Mouse (Mus musculus) bone marrow, adult 2 months (tissue): ENCODE data around the gene 1700047I17Rik2.
"Not testable (repeated sequence)": the region's sequence is repeated elsewhere in the genome, so short reads cannot be mapped to it uniquely, and the experiment has no call there.

Experiments
- CTCF ChIP-seq: fragments of 200-500 bp; IDR thresholded peaks from 2 replicates; pipeline ENCODE4 v1.5.1; 2011; ENCODE audit warnings: low read length, control low read depth; ENCODE audit not compliant: control insufficient read depth, insufficient read depth
- POLR2A ChIP-seq: fragments of 200-500 bp; IDR thresholded peaks from 2 replicates; pipeline ENCODE4 v1.6.1; 2011; ENCODE audit warnings: low read depth, mild to moderate bottlenecking, control low read depth, low read length, borderline replicate concordance; ENCODE audit not compliant: control insufficient read depth

- TF ChIP-seq CTCF, POLR2A: not testable (repeated sequence)
Observed at GRCm38 (mm10) chr12:55154559-55155448, 44.6 kb upstream of the 1700047I17Rik2 start, which contains the start of gene Srp54b.
